Mouse (Mus musculus) adrenal gland, adult 8-10 months (tissue): Measurements from ENCODE around the gene Cpsf6. TPM values are rescaled to one million over a fixed set of nuclear protein-coding genes. Genes with fewer than 3 reads are reported as not detected.
"Not testable (repeated sequence)": the region's sequence is repeated elsewhere in the genome, so short reads cannot be mapped to it uniquely, and the experiment has no call there.

ENCODE experiments used
- DNase-seq: peaks from one replicate; pipeline ENCODE4 v3.0.0; 2022
- total RNA-seq, 4 experiments: library from RNA; stranded (reverse); gene quantifications; 2 replicates each; pipeline ENCODE4 v1.2.4; 2022

The Cpsf6 gene
- total RNA-seq, 4 experiments from 2014 or later, result 62.6 to 94.5 (median 80.2) TPM

GRCm38 (mm10) chr10:117399196-117399595 is 19.4 kb upstream of the Cpsf6 start:
- DNase-seq, result no peak

GRCm38 (mm10) chr10:117398044-117398780 is 18.4 kb upstream of the Cpsf6 start:
- DNase-seq, result no peak

GRCm38 (mm10) chr10:117397106-117397625 is 17.4 kb upstream of the Cpsf6 start:
- DNase-seq, result no peak

- no peak for DNase-seq
Measured at GRCm38 (mm10) chr10:117396386-117397048, 16.7 kb upstream of the Cpsf6 start.

- DNase-seq, result no peak
Measured at GRCm38 (mm10) chr10:117395801-117396200, 16.0 kb upstream of the Cpsf6 start.

- no peak for DNase-seq
Measured at GRCm38 (mm10) chr10:117394738-117395550, 15.1 kb upstream of the Cpsf6 start.

- no peak for DNase-seq
Measured at GRCm38 (mm10) chr10:117393891-117394395, 14.1 kb upstream of the Cpsf6 start.

- no peak for DNase-seq
Measured at GRCm38 (mm10) chr10:117393196-117393890, 13.5 kb upstream of the Cpsf6 start.

GRCm38 (mm10) chr10:117392832-117393195 is 13.0 kb upstream of the Cpsf6 start:
- no peak for DNase-seq

GRCm38 (mm10) chr10:117392397-117392796 is 12.6 kb upstream of the Cpsf6 start:
- DNase-seq, result not testable (repeated sequence)

GRCm38 (mm10) chr10:117391801-117392200 is 12.0 kb upstream of the Cpsf6 start:
- no peak for DNase-seq

GRCm38 (mm10) chr10:117391057-117391456 is 11.2 kb upstream of the Cpsf6 start:
- DNase-seq, result no peak

GRCm38 (mm10) chr10:117389904-117390875 is 10.4 kb upstream of the Cpsf6 start:
- DNase-seq, result no peak

GRCm38 (mm10) chr10:117389371-117389740 is 9.5 kb upstream of the Cpsf6 start:
- no peak for DNase-seq

GRCm38 (mm10) chr10:117388637-117389370 is 9.0 kb upstream of the Cpsf6 start:
- DNase-seq, result no peak

- DNase-seq, result not testable (repeated sequence)
Measured at GRCm38 (mm10) chr10:117387961-117388636, 8.3 kb upstream of the Cpsf6 start.

- no peak for DNase-seq
Measured at GRCm38 (mm10) chr10:117386981-117387380, 7.2 kb upstream of the Cpsf6 start.

GRCm38 (mm10) chr10:117386261-117386660 is 6.4 kb upstream of the Cpsf6 start:
- no peak for DNase-seq

- no peak for DNase-seq
Measured at GRCm38 (mm10) chr10:117385431-117385830, 5.6 kb upstream of the Cpsf6 start.

GRCm38 (mm10) chr10:117385086-117385430 is 5.2 kb upstream of the Cpsf6 start:
- DNase-seq, result no peak
